Mouse (Mus musculus) frontal cortex, adult 2 months (tissue): ENCODE results near the gene Mia. TPM values are rescaled to one million over a fixed set of nuclear protein-coding genes. Genes with fewer than 3 reads are reported as not detected.

ENCODE experiments used
- DNase-seq, 2 experiments: peaks; one replicate each; pipeline ENCODE4 v3.0.0; 2022; ENCODE audit warnings: low spot score in 1 of 2; ENCODE audit errors: extremely low spot score in 1 of 2
- polyA plus RNA-seq: library from polyadenylated mRNA; depleted of rRNA; stranded (reverse); fragments of >200 nt; gene quantifications from 2 replicates; pipeline ENCODE4 v1.2.3, GENCODE M21; 2012; rRNA removed

Gene Mia
- 4.4 TPM in 2 replicates for polyA plus RNA-seq

- no peak for DNase-seq
Measured at GRCm38 (mm10) chr7:27180837-27181695, at the start of gene Mia, which contains the start of gene Gm21983. Gene Mia, minus strand, starts transcription at chr7:27181157. Gene Gm21983, minus strand, starts transcription at chr7:27181086.

- DNase-seq, result no peak
Measured at GRCm38 (mm10) chr7:27228865-27229264, 47.9 kb upstream of the Mia start.

GRCm38 (mm10) chr7:27228281-27228821, 47.4 kb upstream of the Mia start, which contains the start of gene Itpkc:
Gene Itpkc, minus strand, starts transcription at chr7:27228661.
- DNase-seq, result peak; percentile 86 to 92

GRCm38 (mm10) chr7:27227676-27228075, 46.7 kb upstream of the Mia start:
- peak in 1 of 2 experiments; percentile 12 for DNase-seq

- no peak for DNase-seq
Measured at GRCm38 (mm10) chr7:27227276-27227675, 46.3 kb upstream of the Mia start.

- DNase-seq, result peak; percentile 25 to 69
Measured at GRCm38 (mm10) chr7:27224877-27225575, 44.1 kb upstream of the Mia start.

GRCm38 (mm10) chr7:27222538-27222937, 41.6 kb upstream of the Mia start:
- no peak for DNase-seq

- DNase-seq, result no peak
Measured at GRCm38 (mm10) chr7:27221939-27222338, 41.0 kb upstream of the Mia start.

- no peak for DNase-seq
Measured at GRCm38 (mm10) chr7:27219937-27220336, 39.0 kb upstream of the Mia start.

GRCm38 (mm10) chr7:27218586-27218985, 37.6 kb upstream of the Mia start:
- peak in 1 of 2 experiments; percentile 27 for DNase-seq

- DNase-seq, result no peak
Measured at GRCm38 (mm10) chr7:27212626-27213025, 31.7 kb upstream of the Mia start.

- no peak for DNase-seq
Measured at GRCm38 (mm10) chr7:27203730-27204449, 22.9 kb upstream of the Mia start.

- DNase-seq, result no peak
Measured at GRCm38 (mm10) chr7:27198779-27199178, 17.8 kb upstream of the Mia start.

- DNase-seq, result no peak
Measured at GRCm38 (mm10) chr7:27198355-27198754, 17.4 kb upstream of the Mia start.

GRCm38 (mm10) chr7:27197634-27198033, 16.7 kb upstream of the Mia start:
- DNase-seq, result no peak

GRCm38 (mm10) chr7:27197136-27197535, 16.2 kb upstream of the Mia start:
- no peak for DNase-seq

GRCm38 (mm10) chr7:27195681-27196611, 15.0 kb upstream of the Mia start, which contains the start of the genes BC024978 and Snrpa:
Gene BC024978, plus strand, starts transcription at chr7:27195781.
Gene Snrpa, minus strand, starts transcription at chr7:27196271.
- peak; percentile 98 to 100 for DNase-seq

GRCm38 (mm10) chr7:27193731-27194130, 12.8 kb upstream of the Mia start:
- DNase-seq, result no peak

GRCm38 (mm10) chr7:27192434-27192833, 11.5 kb upstream of the Mia start:
- DNase-seq, result no peak
